Mouse (Mus musculus) neutrophil, adult 5-6 weeks (primary cell): ENCODE results near the gene Bcas3. TPM values are rescaled to one million over a fixed set of nuclear protein-coding genes. Genes with fewer than 3 reads are reported as not detected.

Source experiments
- ATAC-seq: fragments of 151-379, 151-347 bp; 2 replicates; pipeline ENCODE4 v1.8.0; 2017; ENCODE audit warnings: mild to moderate bottlenecking, moderate TSS enrichment; ENCODE audit not compliant: insufficient number of reproducible peaks, poor library complexity, low FRiP score, severe bottlenecking; ENCODE audit errors: extremely low read depth
- total RNA-seq: library from RNA; stranded (forward); fragments of 200-1000 nt; gene quantifications from 2 replicates; pipeline ENCODE4 v1.2.3, GENCODE M21; 2017

The Bcas3 gene
- total RNA-seq, 1 experiment from 2014 or later: 38.4 TPM

DNA sequence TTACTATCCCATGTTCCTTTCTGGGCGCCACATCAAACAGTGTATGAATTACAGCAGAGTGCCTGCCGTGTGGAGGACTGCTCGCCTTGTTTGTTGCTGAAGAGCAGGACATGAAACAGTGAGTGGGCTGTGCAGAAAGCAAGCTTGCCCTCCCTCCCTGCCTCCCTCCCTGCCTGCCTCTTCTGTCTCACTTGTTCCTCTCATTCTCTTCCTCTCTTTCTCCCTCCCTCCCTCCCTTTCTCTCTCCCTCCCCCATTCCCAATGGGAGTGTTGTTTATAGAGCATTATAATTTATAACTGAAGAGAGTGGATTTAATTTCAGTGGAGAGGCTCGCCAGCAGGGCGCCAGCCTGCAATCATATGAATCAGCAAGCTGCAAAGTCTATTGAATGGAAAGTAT, 287.7 kb downstream of the Bcas3 start:
- no peak for ATAC-seq

DNA sequence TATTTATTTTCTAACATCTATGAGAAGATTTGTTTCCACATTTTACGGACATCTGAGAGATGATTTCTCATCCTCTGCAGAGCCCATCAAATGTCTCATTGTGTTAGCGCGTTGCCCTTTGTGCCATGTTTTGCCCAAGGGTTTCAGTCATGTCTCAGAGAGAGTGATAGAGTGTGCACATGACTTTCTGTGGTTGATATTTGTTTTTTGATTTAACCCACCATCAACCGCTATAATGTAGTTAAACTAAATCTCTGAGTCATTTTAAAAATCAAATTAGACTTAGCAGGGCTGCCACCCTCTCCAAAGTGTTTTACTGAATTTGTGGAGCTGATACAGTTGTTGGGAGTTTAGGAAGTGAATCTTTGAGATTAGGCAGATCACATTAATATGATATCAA, 288.5 kb downstream of the Bcas3 start:
- no peak for ATAC-seq

DNA sequence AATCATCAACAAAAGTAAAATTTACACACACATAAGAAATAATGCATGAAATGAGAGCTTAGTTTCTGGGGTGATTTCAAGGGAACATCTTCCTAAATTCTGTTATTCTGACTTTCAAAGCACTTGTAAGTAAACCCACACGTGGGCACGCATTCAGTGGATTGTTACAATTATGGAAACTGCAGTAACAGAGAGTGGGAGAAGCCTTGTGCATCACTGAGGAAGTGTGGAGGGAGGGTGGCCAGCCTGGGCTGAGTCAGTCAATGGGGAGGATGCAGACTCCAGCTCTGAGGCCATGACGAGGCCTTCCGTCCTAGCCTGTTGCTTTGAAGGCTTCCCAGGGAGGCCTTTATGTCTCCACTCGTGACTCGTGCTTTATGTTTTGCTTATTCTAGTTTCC, 289.6 kb downstream of the Bcas3 start:
- no peak for ATAC-seq

DNA sequence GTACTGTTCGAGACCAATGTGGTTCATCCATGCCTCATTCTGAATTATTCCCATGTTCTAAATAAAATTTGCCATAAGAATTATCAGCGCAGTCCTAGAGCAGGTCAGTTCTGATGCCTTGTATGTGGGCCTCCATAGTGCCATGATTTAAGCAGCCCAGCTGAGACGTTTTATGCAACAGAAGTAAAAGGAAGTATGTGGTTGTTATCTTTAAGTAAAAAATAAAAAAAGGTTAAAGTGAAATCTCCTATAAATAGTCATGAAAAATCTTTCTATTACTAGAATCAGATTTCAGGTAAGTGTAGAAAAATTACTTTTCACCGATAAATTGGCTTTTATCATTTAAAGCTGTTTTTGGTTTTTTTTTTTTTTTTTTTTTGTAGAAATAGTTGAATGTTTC, 290.1 kb downstream of the Bcas3 start:
- ATAC-seq: no peak

DNA sequence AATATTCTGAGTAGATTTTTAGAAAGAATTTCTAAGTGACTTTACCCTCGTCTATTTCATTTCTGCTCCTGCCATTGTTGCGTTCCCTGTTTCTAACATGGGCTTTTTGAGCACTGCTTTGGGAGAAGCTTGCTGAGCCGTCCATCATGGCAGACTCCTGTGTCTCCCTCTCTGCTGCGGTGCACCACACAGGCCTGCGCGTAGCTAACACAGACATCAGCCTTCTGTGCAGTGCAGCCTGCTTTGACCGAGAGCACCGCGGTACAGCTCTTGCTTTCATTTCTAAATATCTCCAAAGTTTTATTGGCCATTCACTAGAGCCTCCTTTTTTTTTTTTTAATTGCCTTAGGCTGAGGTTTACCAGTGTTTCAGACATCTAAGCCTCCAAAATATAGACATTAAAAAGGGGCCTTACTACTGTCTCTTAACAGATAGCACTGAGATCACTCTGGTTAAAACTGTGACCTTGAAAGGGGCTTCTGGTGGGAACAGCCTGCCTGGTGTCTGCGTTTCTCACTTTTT, 290.6 kb downstream of the Bcas3 start:
- ATAC-seq: no peak

DNA sequence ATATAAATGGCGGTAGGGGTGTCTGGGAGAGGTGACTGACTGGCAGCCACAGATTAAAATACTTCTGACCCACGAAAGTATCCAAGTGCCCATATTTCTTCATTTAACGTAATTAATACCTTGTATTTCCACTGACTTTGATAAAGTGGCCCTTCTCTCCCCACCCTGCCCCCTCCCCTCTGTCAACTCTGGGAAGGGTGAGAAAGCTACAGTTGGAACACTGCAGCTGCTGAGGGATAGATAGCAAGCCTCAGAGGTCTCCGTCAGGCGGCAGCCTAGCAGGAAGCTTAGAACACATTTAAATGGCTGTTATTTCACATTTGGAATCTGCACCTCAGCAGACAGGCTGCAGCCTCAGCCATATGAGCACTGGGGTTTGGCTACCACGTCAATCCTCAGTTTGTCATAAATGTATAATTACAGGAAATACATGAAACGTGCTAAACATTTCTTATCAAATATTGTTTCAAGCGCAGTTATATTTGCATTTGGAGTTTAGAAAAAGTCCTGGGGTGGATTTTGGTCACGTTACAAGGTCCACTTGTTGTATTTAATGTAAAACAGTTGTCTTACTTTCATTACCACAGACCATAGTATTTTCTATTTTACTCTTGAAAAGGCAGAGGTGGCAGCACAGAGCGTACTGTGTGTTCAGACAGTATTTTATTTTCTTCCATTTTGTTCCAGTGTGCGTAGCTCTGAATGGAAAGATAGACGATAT, 291.2 kb downstream of the Bcas3 start:
- ATAC-seq: no peak

DNA sequence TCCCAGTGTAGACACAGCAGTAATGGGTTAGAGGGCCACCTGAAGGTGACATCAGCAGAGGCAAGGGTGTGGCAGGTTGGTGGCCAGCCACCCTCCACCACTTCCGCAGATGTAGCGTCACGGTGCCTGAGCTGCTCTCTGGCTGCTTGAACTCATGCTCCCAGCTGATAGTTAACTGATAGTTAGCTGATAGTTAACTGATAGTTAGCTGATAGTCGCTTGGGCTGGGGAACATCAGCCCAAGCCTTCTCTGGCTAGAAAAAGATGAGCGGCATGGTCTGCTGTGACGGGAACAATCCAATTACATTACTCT, 291.7 kb downstream of the Bcas3 start:
- no peak for ATAC-seq

DNA sequence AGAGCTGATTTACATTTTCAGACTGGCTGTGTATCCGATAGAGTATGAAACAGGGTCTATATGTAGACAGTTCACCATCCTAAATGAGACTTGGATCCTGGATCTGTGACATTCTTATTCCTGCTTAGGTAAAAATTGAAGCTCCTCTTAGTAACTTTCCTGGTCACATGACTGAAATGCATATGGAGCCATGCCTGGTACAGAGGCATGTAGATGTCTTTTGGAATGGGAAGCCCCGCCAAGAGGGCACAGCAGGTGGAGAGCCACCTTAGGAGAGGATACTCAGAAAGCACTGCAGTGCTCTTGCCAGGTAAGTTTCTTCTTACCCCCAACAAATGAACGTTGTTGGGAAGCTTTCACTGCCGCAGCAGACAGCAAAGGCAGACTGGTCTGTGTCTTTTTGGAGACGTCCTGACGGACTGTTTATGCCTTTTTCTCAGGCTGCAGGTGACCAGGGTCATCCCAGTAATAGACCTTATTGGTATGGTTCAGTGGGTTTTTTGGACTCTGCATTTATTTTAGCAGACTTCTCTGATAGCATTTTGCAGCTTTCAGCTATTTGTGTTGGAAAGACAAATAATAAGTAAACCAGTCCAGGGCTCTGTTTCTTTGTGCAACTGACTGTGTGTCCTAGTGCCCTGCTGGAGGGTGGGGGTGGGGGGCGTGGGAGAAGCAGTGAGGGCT, 292.3 kb downstream of the Bcas3 start:
- ATAC-seq: no peak

DNA sequence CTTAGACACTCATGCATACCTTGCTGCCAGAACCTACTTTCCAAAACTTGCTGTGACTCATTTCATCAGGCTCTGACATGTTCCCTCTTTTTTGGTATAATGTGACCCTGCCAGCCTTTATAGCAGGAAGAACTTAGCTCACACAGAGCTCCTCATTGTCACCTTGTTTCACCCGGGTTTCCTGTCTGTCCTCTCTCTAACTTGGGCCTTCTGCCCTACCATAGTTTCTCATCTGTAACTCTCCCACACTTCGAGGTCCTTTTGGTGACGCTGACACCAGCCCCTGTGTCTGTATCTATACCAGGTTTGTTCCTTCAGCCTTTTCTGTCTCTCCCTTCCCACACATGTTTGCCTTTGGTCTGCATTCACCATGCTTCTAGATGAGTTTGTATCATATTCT, 295.9 kb downstream of the Bcas3 start:
- no peak for ATAC-seq

DNA sequence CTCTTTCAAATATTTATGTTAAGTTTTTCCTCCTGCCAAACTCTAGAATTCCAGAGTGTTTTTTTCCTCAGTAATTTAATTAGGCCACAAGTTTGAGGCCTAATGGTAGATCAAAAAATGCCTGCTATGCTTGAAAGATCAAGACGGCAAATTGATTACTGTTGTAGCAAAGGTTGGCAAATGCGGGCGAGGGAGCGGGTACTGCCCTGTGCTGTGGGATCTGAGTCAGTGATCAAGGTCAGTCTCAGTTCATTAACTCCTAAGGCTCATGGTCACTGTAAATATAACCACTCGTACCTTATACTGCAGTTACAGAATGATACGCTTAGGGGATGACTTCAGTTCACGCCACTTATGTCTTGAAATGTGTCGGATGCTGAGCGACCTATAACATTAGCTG, 296.4 kb downstream of the Bcas3 start:
- no peak for ATAC-seq

DNA sequence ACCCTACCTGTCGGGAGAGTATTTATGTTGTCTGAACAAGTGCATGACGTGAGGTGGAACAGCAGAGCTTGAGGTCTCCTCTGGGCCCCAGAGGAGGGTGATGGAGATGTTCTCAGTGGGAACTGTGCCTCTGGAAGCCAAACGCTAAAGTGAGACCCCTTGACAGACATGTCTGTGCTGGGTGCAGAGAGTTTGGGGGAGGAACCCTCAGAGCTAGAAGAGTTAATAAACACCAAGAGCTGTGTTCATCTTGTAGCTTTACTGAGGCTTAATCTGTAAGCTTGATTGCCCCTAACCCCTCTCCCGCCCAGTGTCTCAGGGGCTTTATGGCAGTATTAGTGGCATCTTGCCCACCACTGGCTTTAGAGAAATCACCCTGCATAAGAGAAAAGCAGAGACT, 304.5 kb downstream of the Bcas3 start:
- no peak for ATAC-seq

DNA sequence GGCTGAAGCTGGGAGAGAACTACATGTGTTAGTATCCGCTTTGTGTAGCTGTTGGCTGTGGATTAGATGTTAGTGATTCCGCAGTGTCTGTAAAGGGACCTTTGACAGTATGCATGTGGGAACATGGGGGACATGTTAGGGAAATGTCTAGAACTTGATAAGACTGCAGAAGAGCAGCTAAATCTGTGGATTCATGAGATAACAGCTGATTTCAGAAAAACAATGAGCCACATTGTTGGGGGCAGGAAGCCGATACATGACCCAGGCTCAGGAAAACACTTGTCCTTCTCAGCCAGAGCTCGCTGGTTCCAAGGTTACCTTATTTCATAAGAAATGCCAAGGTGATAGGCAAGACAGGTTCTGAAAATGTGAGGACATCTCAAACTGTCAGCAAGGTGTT, 307.3 kb downstream of the Bcas3 start:
- no peak for ATAC-seq

DNA sequence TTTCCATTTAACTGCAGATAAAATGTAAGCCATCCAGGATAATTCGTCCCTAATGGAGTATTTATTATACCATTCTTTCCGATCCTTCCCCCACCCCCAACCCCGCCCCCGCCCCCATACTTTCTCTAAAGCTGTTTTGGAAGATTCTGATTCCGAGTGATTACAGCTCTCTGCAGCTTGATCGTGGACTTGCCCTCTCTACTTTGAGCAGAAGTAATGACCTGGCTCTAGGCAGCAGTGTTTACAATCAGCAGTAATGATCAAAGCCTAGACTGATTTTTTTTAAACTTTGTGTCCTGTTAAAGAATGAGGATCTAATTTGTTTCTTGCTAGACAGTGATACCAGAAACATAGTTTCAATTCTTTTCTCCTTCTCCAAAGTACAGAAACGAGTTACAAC, 314.2 kb downstream of the Bcas3 start:
- no peak for ATAC-seq

DNA sequence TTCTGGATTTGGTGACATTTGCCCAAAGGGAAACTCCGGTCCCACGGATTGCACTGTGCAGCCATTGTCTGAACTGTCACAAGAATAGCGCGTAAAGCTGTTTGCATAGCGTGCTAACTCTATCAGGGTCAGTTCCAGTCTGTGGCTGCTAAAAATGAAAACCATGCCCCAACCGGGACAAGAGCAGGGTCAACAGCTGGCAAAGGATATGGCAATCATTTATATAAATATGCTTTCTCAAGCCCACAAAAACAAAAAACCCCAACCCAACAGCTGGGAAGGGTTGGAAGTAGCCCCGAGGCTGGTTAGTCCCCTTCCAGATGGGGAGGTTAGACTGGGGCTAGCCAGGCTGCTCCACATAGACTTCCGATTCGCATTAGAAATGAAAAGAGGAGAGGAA, 314.8 kb downstream of the Bcas3 start:
- ATAC-seq: no peak

DNA sequence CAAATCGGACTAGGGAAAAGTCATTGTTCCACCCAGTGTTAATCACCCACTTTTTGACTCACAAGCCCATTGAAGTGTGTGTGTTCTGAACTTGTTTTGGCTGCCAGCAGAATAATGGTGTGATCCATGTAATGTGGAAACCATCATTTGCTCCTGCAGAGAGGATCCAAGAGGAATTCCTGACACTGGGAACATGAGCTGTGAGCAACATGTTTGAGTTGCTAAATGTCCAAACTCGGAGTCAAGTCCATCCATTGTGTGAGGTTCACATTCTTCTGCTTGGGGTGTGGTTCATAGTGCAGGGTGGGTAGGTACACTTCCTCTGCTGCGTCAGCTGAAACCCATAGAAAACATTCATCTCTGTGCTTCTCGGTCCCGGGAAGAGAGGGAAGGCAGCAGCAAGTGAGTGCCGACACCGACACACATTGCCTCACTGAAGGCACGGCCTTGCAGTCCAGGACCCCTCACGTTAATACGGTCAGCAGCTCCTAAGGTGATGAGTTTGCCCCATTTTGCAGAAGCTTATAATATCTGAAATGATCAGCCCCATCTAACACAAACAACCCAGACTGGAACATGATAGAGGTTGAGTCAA, 320.0 kb downstream of the Bcas3 start:
- ATAC-seq: no peak

DNA sequence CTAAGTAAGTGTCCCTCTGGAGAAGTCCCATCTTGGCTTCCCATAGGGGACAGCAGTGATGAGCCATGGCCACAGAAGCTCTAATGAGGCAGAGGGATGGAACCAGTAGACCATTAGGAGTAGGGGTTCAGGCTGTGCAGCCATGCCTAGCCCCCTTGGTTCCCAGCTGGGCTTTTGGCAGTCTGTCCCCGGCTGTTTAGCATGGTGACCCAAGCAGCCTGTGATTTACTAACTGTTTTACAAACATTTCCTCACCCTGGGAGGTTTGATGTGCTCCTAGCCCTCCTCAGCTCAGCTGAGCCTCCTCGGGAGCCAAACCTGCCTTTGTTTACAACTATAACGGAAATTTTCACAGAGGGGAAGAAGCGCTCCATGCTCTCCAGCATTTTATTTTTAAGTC, 322.3 kb downstream of the Bcas3 start:
- ATAC-seq: no peak

DNA sequence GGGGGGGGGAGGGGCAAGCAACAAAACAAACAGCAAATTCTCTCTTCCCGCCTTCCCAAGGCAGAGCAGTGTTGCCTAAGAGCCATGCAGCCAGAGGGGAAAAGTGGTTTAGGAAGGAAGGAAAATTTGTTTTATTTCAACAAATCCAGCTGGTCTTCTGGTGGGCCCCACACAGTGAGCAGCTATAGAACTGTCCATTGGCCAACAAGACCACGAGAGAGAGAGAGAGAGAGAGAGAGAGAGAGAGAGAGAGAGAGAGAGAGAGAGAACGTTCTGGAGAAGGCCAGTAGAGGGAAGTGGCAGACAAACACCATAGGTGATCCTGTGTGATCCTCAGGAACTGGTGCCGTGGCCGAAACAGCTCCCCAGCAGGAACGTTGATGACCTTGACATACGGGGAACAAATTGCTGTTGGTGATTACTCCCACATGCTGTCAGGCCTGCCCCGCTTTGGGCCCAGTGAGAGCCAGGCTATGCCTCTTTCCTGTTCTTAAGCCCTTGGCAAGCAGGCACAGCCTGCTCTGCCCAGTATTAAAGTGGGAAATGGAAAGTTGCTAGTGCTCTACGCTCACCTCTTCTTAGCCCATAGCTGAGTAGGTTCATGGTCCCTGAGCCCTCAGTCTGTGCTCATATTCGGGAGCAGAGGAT, 323.5 kb downstream of the Bcas3 start:
- ATAC-seq: no peak

DNA sequence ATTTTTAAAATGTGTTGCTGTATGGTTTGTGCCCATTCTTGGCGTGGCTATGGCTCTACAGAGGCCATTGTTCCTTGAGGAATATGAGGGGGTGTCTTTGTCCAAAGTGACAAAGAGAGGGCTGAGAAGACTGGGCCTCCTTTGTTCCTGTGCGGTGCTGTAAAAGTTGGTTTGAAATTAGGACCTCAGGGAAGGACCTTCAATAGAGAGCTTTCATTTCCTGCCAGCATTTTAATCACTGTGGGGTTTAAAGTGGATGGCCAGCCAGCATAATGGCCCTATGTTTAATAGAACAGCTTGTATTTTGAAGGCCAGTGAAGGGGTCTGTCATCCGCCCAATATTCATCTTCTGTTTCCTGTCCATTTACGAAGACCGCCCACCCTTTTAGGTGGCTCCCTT, 325.7 kb downstream of the Bcas3 start:
- no peak for ATAC-seq

DNA sequence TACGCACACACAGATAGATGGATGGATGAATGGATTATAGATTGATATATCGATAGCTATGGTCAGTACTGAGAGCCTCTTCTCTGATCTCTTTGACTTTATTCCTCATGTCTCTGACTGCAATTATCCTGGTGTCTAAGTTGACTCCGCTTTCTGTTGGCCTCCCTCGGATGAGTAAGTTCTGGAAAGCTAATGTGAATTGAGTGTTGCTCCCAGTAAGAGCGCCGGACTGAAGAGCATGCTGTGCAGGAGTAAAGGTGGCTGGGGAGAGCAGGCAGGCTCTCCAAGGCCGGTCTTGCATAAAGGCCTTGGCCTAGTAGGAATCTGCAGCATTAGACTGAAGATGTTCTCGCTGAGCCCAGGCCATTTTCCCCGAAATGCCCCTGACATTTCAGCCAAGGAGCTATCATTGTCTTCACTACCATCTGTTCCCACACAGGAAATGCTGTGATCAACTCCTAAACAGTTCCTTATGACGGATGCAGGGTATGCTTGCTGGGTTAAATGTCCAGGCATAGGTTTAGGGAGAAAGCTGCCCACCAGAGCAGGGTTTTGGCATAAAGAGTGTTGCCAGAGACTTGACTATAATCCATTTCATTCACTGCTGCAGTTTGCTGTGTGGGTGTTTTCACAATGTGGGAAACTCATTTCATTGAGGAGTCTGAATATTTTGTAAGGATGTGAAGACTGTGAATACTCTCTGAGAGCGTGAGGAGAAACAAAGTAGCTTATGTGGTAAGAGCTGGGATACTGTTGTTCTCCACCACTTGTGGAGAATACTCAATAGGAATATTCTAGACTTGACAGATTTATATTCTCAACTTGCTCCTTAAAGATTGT, 328.8 kb downstream of the Bcas3 start:
- ATAC-seq: no peak
